Mouse (Mus musculus) thymus, adult 18-20 months (tissue): ENCODE measurements around the gene Dis3l.

Experiments used
- DNase-seq, 2 experiments: peaks; one replicate each; pipeline ENCODE4 v3.0.0; 2022; ENCODE audit warnings: mixed read lengths in 2 of 2

The Dis3l gene

DNA sequence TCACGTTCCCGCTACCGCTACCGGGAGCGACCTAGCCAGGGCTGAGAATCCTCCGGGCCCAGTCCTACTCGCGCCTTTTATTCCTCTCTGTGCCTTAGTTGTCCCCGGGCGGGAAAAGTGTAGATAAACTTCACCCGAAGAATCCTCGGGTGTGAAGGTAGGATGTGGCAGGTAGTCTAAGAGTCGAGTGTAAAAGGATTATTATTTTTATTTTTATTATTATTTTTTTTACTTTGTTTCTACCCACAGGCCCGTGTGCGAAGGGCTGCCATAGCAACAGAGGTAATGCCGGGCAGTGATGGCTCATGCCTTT lies at the start of gene Dis3l:
Gene Dis3l, minus strand, starts transcription at position 35 of the 313 bp plus-strand sequence.
- DNase-seq, result no peak

GRCm38 (mm10) chr9:64389576-64390292 lies 48.6 kb upstream of the Dis3l start:
- no peak for DNase-seq

DNA sequence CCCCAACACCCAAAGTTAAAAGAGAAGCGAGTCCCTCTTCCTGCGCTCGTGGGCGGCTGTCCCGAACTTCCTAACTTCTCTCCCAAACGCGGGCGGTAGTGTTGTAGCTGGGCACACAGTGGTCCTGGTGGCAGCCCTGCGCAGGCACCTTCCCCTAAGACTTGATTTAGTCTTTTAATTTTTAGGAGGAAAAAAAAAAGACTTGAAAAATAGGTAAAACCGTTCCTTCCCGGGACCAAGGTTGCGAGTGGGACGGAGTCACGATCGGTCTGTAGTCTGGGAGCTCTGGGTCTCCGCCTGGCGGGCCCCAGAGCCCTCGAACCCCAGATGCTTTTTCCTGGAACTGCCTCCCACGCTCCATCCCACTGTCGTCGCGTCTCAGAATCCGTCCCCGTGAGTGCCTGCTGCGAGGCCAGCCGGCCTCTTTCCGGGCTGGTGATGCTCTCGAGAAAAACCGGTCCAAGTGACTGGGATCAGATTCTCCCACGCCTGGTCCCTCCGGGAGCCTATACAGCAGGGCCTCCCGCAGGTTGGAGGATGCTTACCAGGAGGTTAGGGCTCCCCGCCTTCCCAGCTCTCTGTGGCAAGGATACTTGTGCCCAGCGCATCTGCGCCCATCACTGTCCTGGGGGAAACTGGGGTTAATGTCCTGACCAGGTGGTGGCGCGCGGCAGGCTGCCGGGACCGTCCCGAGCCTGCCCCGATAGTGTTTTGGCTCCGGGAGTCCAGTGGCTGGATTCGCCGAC lies 45.6 kb upstream of the Dis3l start:
- DNase-seq, result no peak

GRCm38 (mm10) chr9:64385511-64386465 lies 44.7 kb upstream of the Dis3l start, which contains the start of gene Megf11:
Gene Megf11 (plus strand): TSS chr9:64385626.
- no peak for DNase-seq

GRCm38 (mm10) chr9:64383021-64383788 lies 42.1 kb upstream of the Dis3l start:
- no peak for DNase-seq

- DNase-seq, result no peak
These were observed 35.3 kb upstream of the Dis3l start for GRCm38 (mm10) chr9:64376380-64376779.

DNA sequence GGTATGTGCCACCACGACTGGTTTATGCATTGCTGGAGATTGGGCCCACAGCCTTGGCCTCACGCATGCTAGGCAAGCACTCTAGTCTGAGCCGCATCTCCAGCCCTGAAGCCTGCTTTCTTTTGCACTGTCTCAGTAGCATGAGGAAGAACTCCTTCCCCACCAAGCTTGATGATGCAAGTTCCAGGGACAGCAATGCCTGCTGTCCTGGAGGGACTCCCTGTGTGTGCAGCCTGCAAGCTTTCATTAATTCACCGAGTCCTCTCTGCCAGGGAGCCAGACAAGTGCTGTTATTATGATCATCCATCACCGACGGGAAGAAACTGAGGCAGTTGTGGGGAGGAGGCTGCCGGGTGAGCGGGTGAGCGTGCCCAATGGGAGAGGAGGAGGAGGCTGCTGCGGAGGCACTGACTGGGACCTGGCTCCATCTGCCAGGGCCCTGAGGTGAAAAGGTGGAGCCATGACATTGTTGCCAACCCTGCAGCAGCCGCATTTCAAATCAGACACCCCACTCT lies 30.3 kb upstream of the Dis3l start:
- DNase-seq, result no peak

DNA sequence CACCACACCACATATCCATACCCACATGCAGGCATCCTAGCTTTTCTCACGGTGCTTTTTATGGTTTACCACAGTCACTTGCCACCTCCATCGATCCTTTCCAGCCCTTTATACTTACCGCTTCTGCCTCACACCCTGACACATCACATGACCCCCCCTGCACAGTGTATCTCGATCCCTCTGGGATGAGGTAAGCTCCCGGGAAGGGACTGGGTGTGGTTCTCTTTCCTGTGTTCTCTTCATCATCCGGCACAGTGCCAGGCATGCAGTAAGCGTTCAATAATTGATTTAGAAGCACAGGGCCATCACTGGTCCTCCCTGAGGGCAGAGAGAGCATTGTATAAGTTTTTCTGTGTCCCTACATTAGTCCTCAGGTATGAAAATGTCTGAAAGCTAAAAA lies 28.8 kb upstream of the Dis3l start:
- DNase-seq, result no peak

GRCm38 (mm10) chr9:64361231-64361950 lies 20.3 kb upstream of the Dis3l start:
- DNase-seq, result no peak

GRCm38 (mm10) chr9:64355627-64356026 lies 14.5 kb upstream of the Dis3l start:
- no peak for DNase-seq

DNA sequence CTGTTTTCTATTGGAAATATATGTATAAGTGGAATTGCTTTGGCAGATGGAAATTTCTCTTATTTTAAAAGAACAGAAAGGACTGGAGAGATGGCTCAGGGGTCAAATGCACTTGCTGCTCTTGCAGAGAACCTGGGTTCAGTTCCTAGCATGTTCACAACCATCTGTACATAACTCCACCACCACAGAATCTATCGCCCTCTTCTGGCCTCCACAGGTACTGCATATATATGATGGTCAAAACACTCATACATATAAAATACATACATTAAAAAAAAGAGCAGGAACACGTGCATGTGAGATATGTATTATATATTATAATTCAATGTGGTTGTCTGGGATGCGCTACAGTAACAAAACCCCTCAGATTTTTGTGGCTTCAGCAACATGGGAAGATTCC lies 10.1 kb upstream of the Dis3l start:
- DNase-seq, result no peak

- DNase-seq, result no peak
These were observed 8.4 kb upstream of the Dis3l start for GRCm38 (mm10) chr9:64349490-64349889.

GRCm38 (mm10) chr9:64347377-64347776 lies 6.3 kb upstream of the Dis3l start:
- DNase-seq, result no peak

GRCm38 (mm10) chr9:64345931-64346330 lies 4.8 kb upstream of the Dis3l start:
- DNase-seq, result no peak

GRCm38 (mm10) chr9:64343656-64344055 lies 2.6 kb upstream of the Dis3l start:
- no peak for DNase-seq

- DNase-seq, result no peak
These were observed 583 bp upstream of the Dis3l start for GRCm38 (mm10) chr9:64341671-64342070.

GRCm38 (mm10) chr9:64340351-64341253 lies 486 bp downstream of the Dis3l start:
- DNase-seq, result peak; percentile 43

DNA sequence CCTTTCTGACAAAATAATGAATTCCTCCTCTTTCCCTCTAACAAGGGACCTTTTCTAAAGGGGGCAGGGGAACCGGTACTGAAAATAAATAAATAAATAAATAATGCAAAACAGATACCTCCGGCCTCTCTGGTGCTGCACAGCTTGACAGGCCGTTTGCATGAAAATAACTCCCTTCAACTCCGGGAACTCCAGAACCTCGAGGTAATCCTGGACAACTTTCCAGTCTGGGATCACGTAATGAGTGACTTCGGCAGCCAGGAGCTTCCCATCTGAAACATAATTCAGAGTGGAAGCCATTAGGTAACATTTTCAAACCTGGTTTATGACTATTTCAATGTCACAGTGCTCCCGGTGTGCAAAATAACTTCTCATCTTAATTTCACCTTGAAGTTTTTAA lies 1.7 kb downstream of the Dis3l start:
- DNase-seq, result no peak

- no peak for DNase-seq
These were observed 5.3 kb downstream of the Dis3l start for GRCm38 (mm10) chr9:64335825-64336224.

DNA sequence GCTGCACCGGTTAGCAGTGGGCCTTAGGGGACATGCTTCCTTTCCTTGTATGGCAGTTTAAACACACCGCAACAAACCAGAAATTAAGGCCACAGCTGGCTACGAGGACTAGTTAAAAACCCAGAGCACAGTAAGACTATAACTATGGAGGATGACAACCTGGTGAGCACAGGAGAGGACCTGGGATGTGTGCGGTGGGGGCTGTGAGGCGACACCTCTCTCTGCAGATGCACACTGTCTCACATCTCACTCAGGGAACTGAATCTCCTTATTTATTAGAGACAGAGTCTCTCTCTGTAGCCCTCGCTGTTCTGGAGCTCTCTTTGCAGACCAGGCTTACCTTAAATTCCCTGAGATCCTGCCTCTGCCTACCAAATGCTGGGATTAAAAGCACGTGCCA lies 17.1 kb downstream of the Dis3l start:
- DNase-seq, result no peak

GRCm38 (mm10) chr9:64316986-64317385 lies 24.1 kb downstream of the Dis3l start:
- DNase-seq, result no peak
